Comparison of ENCODE assay signal across 8 mouse cellular contexts in genomic region chr6:67169873-67170673, GRCm38 (mm10).
A peak's percentile ranks its signal among the peaks of the same experiment; 100 is the strongest.
DNase-seq lines count a peak whose midpoint lies in the region; ATAC-seq and TF ChIP-seq lines count a peak whose summit lies in the region.

No protein-coding gene starts in this region.

- H3K36me3 ChIP-seq in hindbrain, postnatal 0 days (ENCODE audit: insufficient read depth, low read length) = no peaks in the 10 kb centered on the region
- no peaks in the 10 kb centered on the region for H3K36me3 ChIP-seq in limb, embryonic 11.5 days (ENCODE audit: control insufficient read depth, insufficient read depth, low read length)
- H3K36me3 ChIP-seq in midbrain, embryonic 10.5 days = no peaks in the 10 kb centered on the region
- H3K36me3 ChIP-seq in small intestine, adult 2 months (ENCODE audit: control insufficient read depth, insufficient read depth, low read length) = no peaks in the 10 kb centered on the region

- 49% methylated on average over 13 of the region's 13 CpGs for WGBS in hindbrain, postnatal 0 days
- WGBS in limb, embryonic 11.5 days = 46% methylated on average over 13 of the region's 13 CpGs
- 53% methylated on average over 13 of the region's 13 CpGs for WGBS in midbrain, embryonic 10.5 days
- WGBS in small intestine, adult 2 months = 21% methylated on average over 13 of the region's 13 CpGs

- H3K4me1 ChIP-seq in hindbrain, postnatal 0 days (ENCODE audit: insufficient read depth, low read length) = no peaks in the 10 kb centered on the region
- no peaks in the 10 kb centered on the region for H3K4me1 ChIP-seq in limb, embryonic 11.5 days (ENCODE audit: control insufficient read depth, insufficient read depth, low read length)
- H3K4me1 ChIP-seq in midbrain, embryonic 10.5 days = peaks cover 20% of the 10 kb centered on the region
- H3K4me1 ChIP-seq in small intestine, adult 2 months (ENCODE audit: control insufficient read depth, insufficient read depth, insufficient read length, low read length) = peaks cover 4% of the 10 kb centered on the region; the same call in 1 of the 2 replicates

- H3K9me3 ChIP-seq in hindbrain, postnatal 0 days (ENCODE audit: low read length) = no peaks in the 10 kb centered on the region
- no peaks in the 10 kb centered on the region for H3K9me3 ChIP-seq in limb, embryonic 11.5 days (ENCODE audit: control insufficient read depth, low read length)
- H3K9me3 ChIP-seq in midbrain, embryonic 10.5 days (replicated peaks) = no peaks in the 10 kb centered on the region; the same call in 1 of the 2 replicates

- no peak overlapping the region for H3K9ac ChIP-seq in hindbrain, postnatal 0 days (replicated peaks; ENCODE audit: low read length)
- H3K9ac ChIP-seq in limb, embryonic 11.5 days (ENCODE audit: low read length) = no peak overlapping the region

- TF ChIP-seq CTCF in hindbrain, postnatal 0 days (IDR thresholded peaks at IDR 0.05; ENCODE audit: low read depth) = peak; percentile 84
- TF ChIP-seq CTCF in small intestine, adult 2 months (IDR thresholded peaks at IDR 0.05; ENCODE audit: extremely low read depth, insufficient read length, insufficient replicate concordance, low read depth, low read length) = peak; percentile 73; the same call in 1 of the 2 replicates

- H3K4me3 ChIP-seq in hindbrain, postnatal 0 days (ENCODE audit: low read length) = no peak overlapping the region
- no peak overlapping the region for H3K4me3 ChIP-seq in limb, embryonic 11.5 days (ENCODE audit: low read depth, low read length)
- no peak overlapping the region for H3K4me3 ChIP-seq in midbrain, embryonic 10.5 days
- H3K4me3 ChIP-seq in small intestine, adult 2 months (ENCODE audit: low read depth, low read length) = peak overlapping the region; percentile 1; the same call in 1 of the 2 replicates

- peak; percentile 32 for DNase-seq in right cerebral cortex, adult 18-20 months
- no peak for DNase-seq in right cerebral cortex, postnatal 36 days (ENCODE audit: low spot score in 2 of 2)
- DNase-seq in cerebellum, postnatal 14 days = peak; percentile 76 to 79
- DNase-seq in gastrocnemius, postnatal 10 days = peak; percentile 43
- peak; percentile 85 for DNase-seq in hindbrain, postnatal 0 days (ENCODE audit: low spot score)
- peak; percentile 79 for DNase-seq in limb, embryonic 11.5 days (ENCODE audit: low spot score)
- DNase-seq in midbrain, embryonic 10.5 days (ENCODE audit: low spot score) = peak; percentile 49

- ATAC-seq in hindbrain, postnatal 0 days = peak; percentile 82
- ATAC-seq in limb, embryonic 11.5 days (ENCODE audit: insufficient number of reproducible peaks, low FRiP score, low TSS enrichment, low read depth) = peak; percentile 75

- TF ChIP-seq POLR2A in small intestine, adult 2 months (IDR thresholded peaks at IDR 0.05; ENCODE audit: low read depth, low read length) = no peak; the same call in 1 of the 2 replicates

- H3K27me3 ChIP-seq in hindbrain, postnatal 0 days (ENCODE audit: insufficient read depth, low read length) = no peaks in the 10 kb centered on the region
- H3K27me3 ChIP-seq in limb, embryonic 11.5 days (ENCODE audit: control insufficient read depth, insufficient read depth, low read length) = no peaks in the 10 kb centered on the region
- H3K27me3 ChIP-seq in midbrain, embryonic 10.5 days (ENCODE audit: low read depth, poor library complexity, severe bottlenecking) = no peaks in the 10 kb centered on the region
- no peaks in the 10 kb centered on the region for H3K27me3 ChIP-seq in small intestine, adult 2 months (ENCODE audit: control insufficient read depth, insufficient read depth, low read length)

- H3K4me2 ChIP-seq in hindbrain, postnatal 0 days (ENCODE audit: low read depth, low read length) = peak overlapping the region; percentile 17
- peak overlapping the region; percentile 13; the same call in 1 of the 2 replicates for H3K4me2 ChIP-seq in limb, embryonic 11.5 days (ENCODE audit: low read depth, severe bottlenecking)

- no peak overlapping the region for H3K27ac ChIP-seq in hindbrain, postnatal 0 days
- H3K27ac ChIP-seq in limb, embryonic 11.5 days (replicated peaks; ENCODE audit: low read depth, low read length) = peak overlapping the region; percentile 38
- no peak overlapping the region for H3K27ac ChIP-seq in midbrain, embryonic 10.5 days (replicated peaks)
- no peak overlapping the region for H3K27ac ChIP-seq in small intestine, adult 2 months (ENCODE audit: insufficient read depth, low read depth, low read length)

Comparison
In these comparisons a context has a peak if more than half of its experiments do, and no peak if none do; other contexts are left out.
1. DNase-seq: peak in right cerebral cortex, adult 18-20 months (single experiment), cerebellum, postnatal 14 days (2 of 2), gastrocnemius, postnatal 10 days (single experiment), hindbrain, postnatal 0 days (single experiment), limb, embryonic 11.5 days (single experiment) and midbrain, embryonic 10.5 days (single experiment); none in right cerebral cortex, postnatal 36 days (0 of 2).